Mouse (Mus musculus) hindbrain, embryonic 16.5 days (tissue): Measurements from ENCODE around the gene Msantd3. TPM values are rescaled to one million over a fixed set of nuclear protein-coding genes. Genes with fewer than 3 reads are reported as not detected.

Experiments
- ATAC-seq: fragments of 200-750 bp; cut with Nextera tagmentation; 2 replicates; pipeline ENCODE4 v1.8.0; 2017; ENCODE audit warnings: moderate TSS enrichment, moderate library complexity
- H3K27ac ChIP-seq: fragments of 300-500 bp; sonication (generic); 2 replicates; pipeline ENCODE4 v1.5.1; 2014; ENCODE audit warnings: low read depth, mild to moderate bottlenecking, control low read depth, low read length, moderate library complexity
- H3K27me3 ChIP-seq: fragments of 300-500 bp; sonication (generic); replicated peaks from 2 replicates; pipeline ENCODE4 v1.6.1; 2014; ENCODE audit warnings: low read length; ENCODE audit not compliant: control insufficient read depth, insufficient read depth
- H3K36me3 ChIP-seq: fragments of 300-500 bp; sonication (generic); 2 replicates; pipeline ENCODE4 v1.6.1; 2014; ENCODE audit warnings: mild to moderate bottlenecking, low read length, moderate library complexity, mixed read lengths; ENCODE audit not compliant: control insufficient read depth, insufficient read depth
- H3K4me1 ChIP-seq: fragments of 300-500 bp; sonication (generic); 2 replicates; pipeline ENCODE4 v1.6.1; 2014; ENCODE audit warnings: low read depth, low read length; ENCODE audit not compliant: control insufficient read depth, insufficient read depth
- H3K4me2 ChIP-seq: fragments of 300-500 bp; sonication (generic); 2 replicates; pipeline ENCODE4 v1.6.1; 2014; ENCODE audit warnings: mild to moderate bottlenecking, low read length, control low read depth, moderate library complexity
- H3K4me3 ChIP-seq: fragments of 300-500 bp; sonication (generic); 2 replicates; pipeline ENCODE4 v1.5.1; 2014; ENCODE audit warnings: mild to moderate bottlenecking, low read length, control low read depth, moderate library complexity
- H3K9ac ChIP-seq: fragments of 300-500 bp; sonication (generic); 2 replicates; pipeline ENCODE4 v1.6.1; 2014; ENCODE audit warnings: low read depth, mild to moderate bottlenecking, control low read depth, low read length, moderate library complexity
- H3K9me3 ChIP-seq: fragments of 300-500 bp; sonication (generic); 2 replicates; pipeline ENCODE4 v1.6.1; 2014; ENCODE audit warnings: mild to moderate bottlenecking, low read length, moderate library complexity; ENCODE audit not compliant: control insufficient read depth
- WGBS: fragments of 180-500 bp; shearing (Covaris S2); extraction: QIAGEN DNeasy Blood & Tissue Kit; methylation state at CpG from one replicate; pipeline ENCODE4 v1.1.7; 2014; 5-methylcytosine and 5-hydroxymethylcytosine counted together
- polyA plus RNA-seq: library from polyadenylated mRNA; unstranded; fragments of >200 nt; fragmentation: Nextera tagmentation; extraction: Ambion mirVana; gene quantifications from 2 replicates; pipeline ENCODE4 v1.2.1, GENCODE M21; 2015

Msantd3 gene
- polyA plus RNA-seq, 1 experiment from 2014 or later = 21.8 TPM

- WGBS = 64% methylated on average over 9 of the region's 9 CpGs
- Histone ChIP-seq H3K4me2 (no peak overlapping the region), H3K9me3 (no peaks in the 10 kb centered on the region; the same call in 1 of the 2 replicates), H3K27me3 (no peaks in the 10 kb centered on the region), H3K27ac (no peak overlapping the region), H3K36me3 (peaks cover 3% of the 10 kb centered on the region; the same call in 1 of the 2 replicates), H3K4me3 (no peak overlapping the region), H3K4me1 (peaks cover 8% of the 10 kb centered on the region; the same call in 1 of the 2 replicates), H3K9ac (no peak overlapping the region)
- no peak for ATAC-seq
Observed at GRCm38 (mm10) chr4:48588576-48588975, 48.8 kb downstream of the Msantd3 start.

GRCm38 (mm10) chr4:48590862-48591261 lies 51.1 kb downstream of the Msantd3 start:
- WGBS = 86% methylated on average over 7 of the region's 7 CpGs
- H3K36me3 ChIP-seq = peaks cover 3% of the 10 kb centered on the region; the same call in 1 of the 2 replicates
- H3K4me2 ChIP-seq = no peak overlapping the region
- H3K4me3 ChIP-seq = no peak overlapping the region
- no peaks in the 10 kb centered on the region for H3K27me3 ChIP-seq
- H3K4me1 ChIP-seq = peaks cover 8% of the 10 kb centered on the region; the same call in 1 of the 2 replicates
- H3K9ac ChIP-seq = no peak overlapping the region
- ATAC-seq = no peak
- no peak overlapping the region for H3K27ac ChIP-seq
- no peaks in the 10 kb centered on the region; the same call in 1 of the 2 replicates for H3K9me3 ChIP-seq

- Histone ChIP-seq H3K4me2 (no peak overlapping the region), H3K27ac (no peak overlapping the region), H3K9me3 (no peaks in the 10 kb centered on the region; the same call in 1 of the 2 replicates), H3K27me3 (no peaks in the 10 kb centered on the region), H3K36me3 (peaks cover 3% of the 10 kb centered on the region; the same call in 1 of the 2 replicates), H3K4me1 (peaks cover 8% of the 10 kb centered on the region; the same call in 1 of the 2 replicates), H3K9ac (no peak overlapping the region), H3K4me3 (no peak overlapping the region)
- no peak for ATAC-seq
- 82% methylated on average over 3 of the region's 3 CpGs for WGBS
Observed at GRCm38 (mm10) chr4:48591390-48591789, 51.7 kb downstream of the Msantd3 start.

GRCm38 (mm10) chr4:48592328-48592727 lies 52.6 kb downstream of the Msantd3 start:
- no peak overlapping the region for H3K4me3 ChIP-seq
- peaks cover 5% of the 10 kb centered on the region; the same call in 1 of the 2 replicates for H3K4me1 ChIP-seq
- H3K9ac ChIP-seq = no peak overlapping the region
- WGBS = 72% methylated on average over 5 of the region's 5 CpGs
- ATAC-seq = no peak
- no peak overlapping the region for H3K27ac ChIP-seq
- H3K36me3 ChIP-seq = peaks cover 3% of the 10 kb centered on the region; the same call in 1 of the 2 replicates
- H3K4me2 ChIP-seq = no peak overlapping the region
- no peaks in the 10 kb centered on the region for H3K27me3 ChIP-seq
- H3K9me3 ChIP-seq = no peaks in the 10 kb centered on the region; the same call in 1 of the 2 replicates

GRCm38 (mm10) chr4:48592844-48593243 lies 53.1 kb downstream of the Msantd3 start:
- 95% methylated on average over 7 of the region's 7 CpGs for WGBS
- Histone ChIP-seq H3K4me2 (no peak overlapping the region), H3K9me3 (no peaks in the 10 kb centered on the region), H3K4me3 (no peak overlapping the region), H3K27ac (no peak overlapping the region), H3K36me3 (peaks cover under 1% of the 10 kb centered on the region; the same call in 1 of the 2 replicates), H3K4me1 (peaks cover 7% of the 10 kb centered on the region; the same call in 1 of the 2 replicates), H3K9ac (no peak overlapping the region), H3K27me3 (no peaks in the 10 kb centered on the region)
- no peak for ATAC-seq

- 92% methylated on average over 7 of the region's 7 CpGs for WGBS
- Histone ChIP-seq H3K9me3 (no peaks in the 10 kb centered on the region), H3K36me3 (no peaks in the 10 kb centered on the region), H3K9ac (no peak overlapping the region), H3K27me3 (no peaks in the 10 kb centered on the region), H3K27ac (no peak overlapping the region), H3K4me1 (peaks cover 4% of the 10 kb centered on the region), H3K4me3 (no peak overlapping the region), H3K4me2 (no peak overlapping the region)
- no peak for ATAC-seq
Observed at GRCm38 (mm10) chr4:48596111-48596510, 56.4 kb downstream of the Msantd3 start.

GRCm38 (mm10) chr4:48605650-48606049 lies 65.9 kb downstream of the Msantd3 start:
- H3K4me1 ChIP-seq = no peaks in the 10 kb centered on the region; the same call in 1 of the 2 replicates
- H3K4me2 ChIP-seq = no peak overlapping the region
- H3K27me3 ChIP-seq = no peaks in the 10 kb centered on the region
- no peak overlapping the region for H3K27ac ChIP-seq
- no peak overlapping the region for H3K9ac ChIP-seq
- ATAC-seq = no peak
- 49% methylated on average over 3 of the region's 3 CpGs for WGBS
- H3K36me3 ChIP-seq = peaks cover 3% of the 10 kb centered on the region; the same call in 1 of the 2 replicates
- no peak overlapping the region for H3K4me3 ChIP-seq
- no peaks in the 10 kb centered on the region for H3K9me3 ChIP-seq

GRCm38 (mm10) chr4:48609485-48609884 lies 69.8 kb downstream of the Msantd3 start:
- no peak for ATAC-seq
- Histone ChIP-seq H3K4me3 (no peak overlapping the region), H3K4me1 (no peaks in the 10 kb centered on the region), H3K9ac (no peak overlapping the region), H3K4me2 (no peak overlapping the region), H3K9me3 (no peaks in the 10 kb centered on the region), H3K27ac (no peak overlapping the region), H3K36me3 (peaks cover 8% of the 10 kb centered on the region), H3K27me3 (no peaks in the 10 kb centered on the region)
- 92% methylated on average over 9 of the region's 9 CpGs for WGBS

- no peaks in the 10 kb centered on the region for H3K4me1 ChIP-seq
- H3K4me2 ChIP-seq = no peak overlapping the region
- H3K9me3 ChIP-seq = no peaks in the 10 kb centered on the region
- no peak overlapping the region for H3K27ac ChIP-seq
- no peak overlapping the region for H3K9ac ChIP-seq
- no peak for ATAC-seq
- WGBS = 87% methylated on average over 6 of the region's 6 CpGs
- H3K4me3 ChIP-seq = no peak overlapping the region
- H3K36me3 ChIP-seq = peaks cover 8% of the 10 kb centered on the region
- no peaks in the 10 kb centered on the region for H3K27me3 ChIP-seq
Observed at GRCm38 (mm10) chr4:48610251-48610650, 70.5 kb downstream of the Msantd3 start.
